Mouse (Mus musculus) MEL (cell line): ENCODE data around the gene Tecta. TPM values are rescaled to one million over a fixed set of nuclear protein-coding genes. Genes with fewer than 3 reads are reported as not detected.

ENCODE experiments used
- DNase-seq: peaks from one replicate; pipeline ENCODE4 v3.0.0; 2011; ENCODE audit warnings: low read depth, low spot score
- H3K27ac ChIP-seq: 2 replicates; pipeline ENCODE4 v1.5.1; 2012; ENCODE audit warnings: low read depth, mild to moderate bottlenecking, control low read depth, low read length, moderate library complexity; ENCODE audit not compliant: control insufficient read depth
- H3K27me3 ChIP-seq, 2 experiments: fragments of 150-350 bp in 1 of 2; sonication (generic) in 1 of 2; 2 replicates each; pipeline ENCODE4 v1.6.1; 2012; ENCODE audit warnings: low read length in 2 of 2, mild to moderate bottlenecking in 2 of 2, improper control_type of control experiment in 1 of 2, moderate library complexity in 1 of 2; ENCODE audit not compliant: insufficient read depth in 2 of 2, control insufficient read depth in 1 of 2
- H3K36me3 ChIP-seq, 2 experiments: 2 replicates each; pipeline ENCODE4 v1.6.1; 2012 to 2014; ENCODE audit warnings: low read length in 2 of 2, improper control_type of control experiment in 1 of 2, inconsistent platforms in 1 of 2, mild to moderate bottlenecking in 1 of 2; ENCODE audit not compliant: insufficient read depth in 2 of 2, control insufficient read depth in 1 of 2
- H3K4me1 ChIP-seq, 2 experiments: fragments of 150-350 bp in 1 of 2; sonication (generic) in 1 of 2; 2 replicates each; pipeline ENCODE4 v1.6.1; 2012; ENCODE audit warnings: low read length in 2 of 2, improper control_type of control experiment in 1 of 2, mild to moderate bottlenecking in 1 of 2; ENCODE audit not compliant: insufficient read depth in 2 of 2, control insufficient read depth in 1 of 2
- H3K4me3 ChIP-seq, 2 experiments: fragments of 150-350 bp in 1 of 2; sonication (generic) in 1 of 2; 2 replicates each; pipeline ENCODE4 v1.5.1; 2012; ENCODE audit warnings: low read depth in 2 of 2, low read length in 2 of 2, mild to moderate bottlenecking in 2 of 2, moderate library complexity in 2 of 2, control low read depth in 1 of 2, improper control_type of control experiment in 1 of 2; ENCODE audit not compliant: control insufficient read depth in 1 of 2, insufficient read depth in 1 of 2
- H3K79me2 ChIP-seq: 2 replicates; pipeline ENCODE4 v1.6.1; 2012; ENCODE audit warnings: mild to moderate bottlenecking, low read length, moderate library complexity; ENCODE audit not compliant: control insufficient read depth, poor library complexity, insufficient read depth
- H3K9ac ChIP-seq: 2 replicates; pipeline ENCODE4 v1.6.1; 2012; ENCODE audit warnings: low read depth, mild to moderate bottlenecking, control low read depth, low read length, moderate library complexity; ENCODE audit not compliant: control insufficient read depth, poor library complexity, severe bottlenecking
- H3K9me3 ChIP-seq: fragments of 150-350 bp; sonication (generic); replicated peaks from 2 replicates; pipeline ENCODE4 v1.6.1; 2012; ENCODE audit warnings: mild to moderate bottlenecking, low read length, improper control_type of control experiment, moderate library complexity; ENCODE audit not compliant: insufficient read depth
- CHD1 ChIP-seq: IDR thresholded peaks from 2 replicates; pipeline ENCODE4 v1.6.1; 2012; ENCODE audit warnings: low read depth, mild to moderate bottlenecking, inconsistent platforms, low read length, improper control_type of control experiment
- CHD2 ChIP-seq: IDR thresholded peaks from 2 replicates; pipeline ENCODE4 v1.6.1; 2011; ENCODE audit warnings: low read length, improper control_type of control experiment
- CTCF ChIP-seq, 3 experiments: IDR thresholded peaks in 2 of 3; conservative IDR thresholded peaks in 1 of 3; 2 replicates each; pipeline ENCODE4 v1.5.1; 2011 to 2012; ENCODE audit warnings: low read length in 3 of 3, low read depth in 2 of 3, mild to moderate bottlenecking in 2 of 3, improper control_type of control experiment in 1 of 3, inconsistent platforms in 1 of 3, mixed read lengths in 1 of 3, moderate library complexity in 1 of 3; ENCODE audit not compliant: control insufficient read depth in 1 of 3, insufficient read depth in 1 of 3, poor library complexity in 1 of 3, severe bottlenecking in 1 of 3
- E2F4 ChIP-seq: IDR thresholded peaks from 2 replicates; pipeline ENCODE4 v1.6.1; 2011; ENCODE audit warnings: low read depth, low read length, improper control_type of control experiment, borderline replicate concordance
- ELF1 ChIP-seq: IDR thresholded peaks from 2 replicates; pipeline ENCODE4 v1.6.1; 2014; ENCODE audit warnings: low read depth, mild to moderate bottlenecking, inconsistent platforms, low read length, improper control_type of control experiment, moderate library complexity
- EP300 ChIP-seq, 2 experiments: IDR thresholded peaks; 2 replicates each; pipeline ENCODE4 v1.6.1; 2011; ENCODE audit warnings: improper control_type of control experiment in 2 of 2, low read length in 2 of 2, low read depth in 1 of 2, mild to moderate bottlenecking in 1 of 2
- ETS1 ChIP-seq: IDR thresholded peaks from 2 replicates; pipeline ENCODE4 v1.6.1; 2012; ENCODE audit warnings: low read depth, mild to moderate bottlenecking, inconsistent platforms, low read length, improper control_type of control experiment, moderate library complexity
- GATA1 ChIP-seq: IDR thresholded peaks from 2 replicates; pipeline ENCODE4 v1.6.1; 2011; ENCODE audit warnings: low read depth, low read length, improper control_type of control experiment
- KAT2A ChIP-seq: conservative IDR thresholded peaks from 2 replicates; pipeline ENCODE4 v1.6.1; 2012; ENCODE audit warnings: low read depth, low read length, improper control_type of control experiment, inconsistent platforms
- MAX ChIP-seq: IDR thresholded peaks from 2 replicates; pipeline ENCODE4 v1.6.1; 2011; ENCODE audit warnings: low read length, improper control_type of control experiment
- MEF2A ChIP-seq: IDR thresholded peaks from 2 replicates; pipeline ENCODE4 v1.6.1; 2014; ENCODE audit warnings: low read depth, mild to moderate bottlenecking, inconsistent platforms, low read length, improper control_type of control experiment; ENCODE audit not compliant: poor library complexity, insufficient replicate concordance, severe bottlenecking; ENCODE audit errors: extremely low read depth
- MYB ChIP-seq: IDR thresholded peaks from 2 replicates; pipeline ENCODE4 v1.6.1; 2011; ENCODE audit warnings: mild to moderate bottlenecking, low read depth, low read length, improper control_type of control experiment
- POLR2AphosphoS5 ChIP-seq: IDR thresholded peaks from 2 replicates; pipeline ENCODE4 v1.6.1; 2012; ENCODE audit warnings: low read depth, borderline replicate concordance, mild to moderate bottlenecking, inconsistent platforms, low read length, moderate library complexity, mixed read lengths
- RAD21 ChIP-seq: IDR thresholded peaks from 2 replicates; pipeline ENCODE4 v1.6.1; 2011; ENCODE audit warnings: mild to moderate bottlenecking, low read depth, low read length, improper control_type of control experiment
- TBP ChIP-seq: IDR thresholded peaks from 2 replicates; pipeline ENCODE4 v1.8.0; 2011; ENCODE audit warnings: low read depth, low read length, improper control_type of control experiment
- USF2 ChIP-seq, 2 experiments: IDR thresholded peaks; 2 replicates each; pipeline ENCODE4 v1.6.1; 2011 to 2012; ENCODE audit warnings: improper control_type of control experiment in 2 of 2, low read length in 2 of 2, borderline replicate concordance in 1 of 2, inconsistent platforms in 1 of 2, low read depth in 1 of 2, mild to moderate bottlenecking in 1 of 2; ENCODE audit not compliant: insufficient read depth in 1 of 2
- ZKSCAN1 ChIP-seq: IDR thresholded peaks from 2 replicates; pipeline ENCODE4 v1.6.1; 2012; ENCODE audit warnings: low read depth, mild to moderate bottlenecking, inconsistent platforms, low read length, improper control_type of control experiment, moderate library complexity
- ZNF384 ChIP-seq: IDR thresholded peaks from 2 replicates; pipeline ENCODE4 v1.6.1; 2012; ENCODE audit warnings: low read depth, mild to moderate bottlenecking, inconsistent platforms, low read length, improper control_type of control experiment
- polyA plus RNA-seq, 2 experiments: library from polyadenylated mRNA; stranded (reverse) in 1 of 2; unstranded in 1 of 2; fragments of >175 nt in 1 of 2; fragments of >200 nt in 1 of 2; gene quantifications; 2 replicates each; pipeline versions ENCODE4 v1.2.1 to v1.2.4; 2012; ENCODE audit warnings: low replicate concordance in 2 of 2, low read depth in 1 of 2; ENCODE audit not compliant: insufficient read length in 2 of 2, insufficient read depth in 1 of 2, missing spikeins in 1 of 2
- total RNA-seq: library from RNA; depleted of rRNA; stranded (reverse); fragments of 300-350 nt; gene quantifications from 2 replicates; pipeline ENCODE4 v1.2.3, GENCODE M21; 2012

Gene Tecta
- total and polyA plus RNA-seq, 3 experiments, result not detected

- H3K36me3 ChIP-seq, result peaks cover 0 to 47% of the 10 kb centered on the region in 2 experiments; a peak in 2 of 4 replicates
- H3K4me1 ChIP-seq, result no peaks in the 10 kb centered on the region
- H3K4me3 ChIP-seq, result no peak overlapping the region
- H3K9me3 ChIP-seq, result no peaks in the 10 kb centered on the region
- DNase-seq, result no peak
- H3K27me3 ChIP-seq, result no peaks in the 10 kb centered on the region
- no peak overlapping the region for H3K27ac ChIP-seq
- no peak for TF ChIP-seq GATA1
- no peak for TF ChIP-seq EP300 (IDR thresholded peaks at IDR 0.05; ENCODE audit: low read depth in 1 of 2, low read length in 2 of 2)
- TF ChIP-seq CHD2, result no peak
- no peak for TF ChIP-seq ZNF384
- TF ChIP-seq KAT2A, result no peak
- no peak for TF ChIP-seq ELF1
- no peak for TF ChIP-seq ETS1
- TF ChIP-seq MEF2A, result no peak
- no peak for TF ChIP-seq MAX
- TF ChIP-seq POLR2AphosphoS5, result no peak
- TF ChIP-seq TBP, result no peak
- no peak for TF ChIP-seq E2F4
- no peak for TF ChIP-seq USF2 (IDR thresholded peaks at IDR 0.05; ENCODE audit: borderline replicate concordance in 1 of 2, insufficient read depth in 1 of 2, low read depth in 1 of 2, low read length in 2 of 2)
- no peak for TF ChIP-seq CHD1
- no peak for TF ChIP-seq RAD21
- TF ChIP-seq ZKSCAN1, result no peak
- H3K9ac ChIP-seq, result no peak overlapping the region
- H3K79me2 ChIP-seq, result no peaks in the 10 kb centered on the region
These were observed 39.7 kb upstream of the Tecta start for GRCm38 (mm10) chr9:42439446-42439845.

GRCm38 (mm10) chr9:42432155-42432554 lies 32.4 kb upstream of the Tecta start:
- H3K4me1 ChIP-seq, result no peaks in the 10 kb centered on the region
- DNase-seq, result peak; percentile 32
- H3K36me3 ChIP-seq, result peaks cover 0 to 34% of the 10 kb centered on the region in 2 experiments; a peak in 2 of 4 replicates
- no peaks in the 10 kb centered on the region for H3K9me3 ChIP-seq
- TF ChIP-seq CTCF (IDR thresholded peaks at IDR 0.05 in 2 of 3, conservative IDR thresholded peaks at IDR 0.05 in 1 of 3; ENCODE audit: control insufficient read depth in 1 of 3, insufficient read depth in 1 of 3, low read depth in 2 of 3, low read length in 3 of 3, poor library complexity in 1 of 3, severe bottlenecking in 1 of 3) (peak in 1 of 3 experiments; percentile 15; a peak in 2 of 6 replicates), MYB (no peak)
- no peak overlapping the region for H3K27ac ChIP-seq
- H3K4me3 ChIP-seq, result no peak overlapping the region
- H3K9ac ChIP-seq, result no peak overlapping the region
- H3K27me3 ChIP-seq, result no peaks in the 10 kb centered on the region
- no peaks in the 10 kb centered on the region for H3K79me2 ChIP-seq
